Mouse (Mus musculus): Measurements from ENCODE around the gene Hacd1.
"Not testable (repeated sequence)": the region's sequence is repeated elsewhere in the genome, so short reads cannot be mapped to it uniquely, and the experiment has no call there.

Gene Hacd1

GRCm38 (mm10) chr2:14055566-14056331 lies at the start of gene Hacd1:
Hacd1 (minus strand) TSS chr2:14056135.
- peak; percentile 68 to 73 for DNase-seq (ENCODE audit: low spot score in 2 of 2)

GRCm38 (mm10) chr2:14103924-14104323 lies 48.0 kb upstream of the Hacd1 start:
- DNase-seq (ENCODE audit: low spot score in 2 of 2), result no peak

GRCm38 (mm10) chr2:14102603-14103002 lies 46.7 kb upstream of the Hacd1 start:
- DNase-seq (ENCODE audit: low spot score in 2 of 2), result no peak

GRCm38 (mm10) chr2:14100533-14100932 lies 44.6 kb upstream of the Hacd1 start:
- DNase-seq (ENCODE audit: low spot score in 2 of 2), result no peak

GRCm38 (mm10) chr2:14078527-14078926 lies 22.6 kb upstream of the Hacd1 start:
- not testable (repeated sequence) for DNase-seq (ENCODE audit: low spot score in 2 of 2)

- DNase-seq (ENCODE audit: low spot score in 2 of 2), result no peak
Observed at GRCm38 (mm10) chr2:14074221-14074901, 18.4 kb upstream of the Hacd1 start.

- DNase-seq (ENCODE audit: low spot score in 2 of 2), result peak; percentile 83 to 85
Observed at GRCm38 (mm10) chr2:14073362-14074220, 17.7 kb upstream of the Hacd1 start, which contains the start of gene Stam. Stam (plus strand) TSS chr2:14074098.

- DNase-seq (ENCODE audit: low spot score in 2 of 2), result no peak
Observed at GRCm38 (mm10) chr2:14073008-14073361, 17.1 kb upstream of the Hacd1 start.

GRCm38 (mm10) chr2:14070466-14070865 lies 14.5 kb upstream of the Hacd1 start:
- DNase-seq (ENCODE audit: low spot score in 2 of 2), result no peak

GRCm38 (mm10) chr2:14069027-14069426 lies 13.1 kb upstream of the Hacd1 start:
- no peak for DNase-seq (ENCODE audit: low spot score in 2 of 2)

- no peak for DNase-seq (ENCODE audit: low spot score in 2 of 2)
Observed at GRCm38 (mm10) chr2:14065704-14066650, 10.0 kb upstream of the Hacd1 start.

- peak; percentile 49 to 55 for DNase-seq (ENCODE audit: low spot score in 2 of 2)
Observed at GRCm38 (mm10) chr2:14055168-14055565, 768 bp downstream of the Hacd1 start.

- DNase-seq (ENCODE audit: low spot score in 2 of 2), result no peak
Observed at GRCm38 (mm10) chr2:14054716-14055115, 1.2 kb downstream of the Hacd1 start.

- no peak for DNase-seq (ENCODE audit: low spot score in 2 of 2)
Observed at GRCm38 (mm10) chr2:14054163-14054562, 1.8 kb downstream of the Hacd1 start.

- DNase-seq (ENCODE audit: low spot score in 2 of 2), result no peak
Observed at GRCm38 (mm10) chr2:14053618-14054017, 2.3 kb downstream of the Hacd1 start.

GRCm38 (mm10) chr2:14048808-14049207 lies 7.1 kb downstream of the Hacd1 start:
- no peak for DNase-seq (ENCODE audit: low spot score in 2 of 2)

- DNase-seq (ENCODE audit: low spot score in 2 of 2), result peak; percentile 58 to 59
Observed at GRCm38 (mm10) chr2:14048381-14048780, 7.6 kb downstream of the Hacd1 start.

GRCm38 (mm10) chr2:14043577-14044170 lies 12.3 kb downstream of the Hacd1 start:
- DNase-seq (ENCODE audit: low spot score in 2 of 2), result no peak

GRCm38 (mm10) chr2:14043011-14043410 lies 12.9 kb downstream of the Hacd1 start:
- DNase-seq (ENCODE audit: low spot score in 2 of 2), result no peak

GRCm38 (mm10) chr2:14041249-14041648 lies 14.7 kb downstream of the Hacd1 start:
- no peak for DNase-seq (ENCODE audit: low spot score in 2 of 2)

- DNase-seq (ENCODE audit: low spot score in 2 of 2), result no peak
Observed at GRCm38 (mm10) chr2:14019228-14019627, 36.7 kb downstream of the Hacd1 start.

Measured in frontal cortex, postnatal 25 days (tissue).